Mouse (Mus musculus): ENCODE measurements at regions not wholly inside any gene's neighbourhood (a gene's known extent, or its start where the extent isn't known, plus 50 kb on each side); places are given as distances from the start of the nearest gene placed in this dataset.

- DNase-seq (ENCODE audit: inconsistent age in 2 of 2, low spot score in 1 of 2), result no peak
These were observed 49.9 kb upstream of the Arhgap5 start for GRCm38 (mm10) chr12:52453890-52454289.
